Mouse (Mus musculus) midbrain, embryonic 13.5 days (tissue): ENCODE results near the gene A130010J15Rik. TPM values are rescaled to one million over a fixed set of nuclear protein-coding genes. Genes with fewer than 3 reads are reported as not detected.

Source experiments
- ATAC-seq: fragments of 200-750 bp; cut with Nextera tagmentation; 2 replicates; pipeline ENCODE4 v1.8.0; 2017; ENCODE audit warnings: mild to moderate bottlenecking, moderate TSS enrichment, moderate library complexity
- H3K27ac ChIP-seq: fragments of 300-500 bp; sonication (generic); 2 replicates; pipeline ENCODE4 v1.5.1; 2015; ENCODE audit warnings: inconsistent platforms, mild to moderate bottlenecking, moderate library complexity
- H3K27me3 ChIP-seq: fragments of 300-500 bp; sonication (generic); 2 replicates; pipeline ENCODE4 v1.6.1; 2015; ENCODE audit warnings: mild to moderate bottlenecking, inconsistent platforms
- H3K36me3 ChIP-seq: fragments of 300-500 bp; sonication (generic); 2 replicates; pipeline ENCODE4 v1.6.1; 2015; ENCODE audit warnings: mild to moderate bottlenecking, inconsistent platforms
- H3K4me1 ChIP-seq: fragments of 300-500 bp; sonication (generic); replicated peaks from 2 replicates; pipeline ENCODE4 v1.6.1; 2015; ENCODE audit warnings: inconsistent platforms
- H3K4me2 ChIP-seq: fragments of 300-500 bp; sonication (generic); replicated peaks from 2 replicates; pipeline ENCODE4 v1.6.1; 2015; ENCODE audit warnings: moderate library complexity, mild to moderate bottlenecking, inconsistent platforms
- H3K4me3 ChIP-seq: fragments of 300-500 bp; sonication (generic); replicated peaks from 2 replicates; pipeline ENCODE4 v1.5.1; 2015; ENCODE audit warnings: mild to moderate bottlenecking, inconsistent platforms
- H3K9ac ChIP-seq: fragments of 300-500 bp; sonication (generic); replicated peaks from 2 replicates; pipeline ENCODE4 v1.6.1; 2015; ENCODE audit warnings: mild to moderate bottlenecking, inconsistent platforms
- H3K9me3 ChIP-seq: fragments of 300-500 bp; sonication (generic); 2 replicates; pipeline ENCODE4 v1.6.1; 2016; ENCODE audit warnings: mild to moderate bottlenecking, inconsistent platforms
- WGBS: fragments of 180-500 bp; shearing (Covaris S2); methylation state at CpG from one replicate; pipeline ENCODE4 v1.1.7; 2015; 5-methylcytosine and 5-hydroxymethylcytosine counted together
- polyA plus RNA-seq: library from polyadenylated mRNA; unstranded; fragments of >200 nt; fragmentation: Nextera tagmentation; extraction: Ambion mirVana; gene quantifications from 2 replicates; pipeline ENCODE4 v1.2.1, GENCODE M21; 2015

A130010J15Rik gene
- polyA plus RNA-seq, 1 experiment from 2014 or later, result 15.4 TPM

- no peak overlapping the region for H3K4me2 ChIP-seq
- H3K4me3 ChIP-seq, result no peak overlapping the region
- ATAC-seq, result no peak
- H3K9ac ChIP-seq, result no peak overlapping the region
- no peaks in the 10 kb centered on the region for H3K27me3 ChIP-seq
- 43% methylated on average over 2 of the region's 2 CpGs for WGBS
- no peak overlapping the region for H3K27ac ChIP-seq
- no peaks in the 10 kb centered on the region for H3K9me3 ChIP-seq
- no peaks in the 10 kb centered on the region for H3K4me1 ChIP-seq
- H3K36me3 ChIP-seq, result no peaks in the 10 kb centered on the region
Measured at GRCm38 (mm10) chr1:193208178-193208577, 40.3 kb downstream of the A130010J15Rik start.

- WGBS, result 81% methylated on average over 5 of the region's 5 CpGs
- no peaks in the 10 kb centered on the region for H3K36me3 ChIP-seq
- no peaks in the 10 kb centered on the region for H3K27me3 ChIP-seq
- ATAC-seq, result no peak
- H3K4me1 ChIP-seq, result no peaks in the 10 kb centered on the region
- no peak overlapping the region for H3K27ac ChIP-seq
- H3K4me3 ChIP-seq, result no peak overlapping the region
- no peak overlapping the region for H3K9ac ChIP-seq
- H3K9me3 ChIP-seq, result no peaks in the 10 kb centered on the region
- no peak overlapping the region for H3K4me2 ChIP-seq
Measured at GRCm38 (mm10) chr1:193211371-193211770, 43.5 kb downstream of the A130010J15Rik start.

DNA sequence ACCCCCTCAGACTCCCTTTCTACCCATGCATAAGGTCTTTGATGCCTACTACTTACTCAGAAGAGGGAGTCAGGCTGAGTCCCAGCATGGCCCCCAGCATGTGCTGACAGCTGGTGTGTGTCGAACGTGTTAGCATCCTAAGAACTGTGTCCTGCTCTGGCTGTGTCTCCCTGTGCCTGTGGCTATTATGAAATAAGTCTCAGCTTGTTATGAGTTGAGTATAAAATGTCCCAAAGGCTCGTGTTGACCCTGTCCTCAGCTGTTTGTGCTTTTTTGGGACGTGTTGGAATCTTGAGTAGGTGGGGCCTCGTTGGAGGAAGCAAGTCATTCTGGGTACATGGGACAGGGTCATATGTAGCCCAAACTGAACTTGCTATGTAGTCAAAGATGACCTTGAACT lies 46.2 kb downstream of the A130010J15Rik start:
- Histone ChIP-seq H3K27ac (no peak overlapping the region), H3K9ac (no peak overlapping the region), H3K9me3 (no peaks in the 10 kb centered on the region), H3K27me3 (no peaks in the 10 kb centered on the region), H3K4me1 (no peaks in the 10 kb centered on the region), H3K4me3 (no peak overlapping the region), H3K36me3 (no peaks in the 10 kb centered on the region), H3K4me2 (no peak overlapping the region)
- WGBS, result 81% methylated on average over 5 of the region's 5 CpGs
- no peak for ATAC-seq

DNA sequence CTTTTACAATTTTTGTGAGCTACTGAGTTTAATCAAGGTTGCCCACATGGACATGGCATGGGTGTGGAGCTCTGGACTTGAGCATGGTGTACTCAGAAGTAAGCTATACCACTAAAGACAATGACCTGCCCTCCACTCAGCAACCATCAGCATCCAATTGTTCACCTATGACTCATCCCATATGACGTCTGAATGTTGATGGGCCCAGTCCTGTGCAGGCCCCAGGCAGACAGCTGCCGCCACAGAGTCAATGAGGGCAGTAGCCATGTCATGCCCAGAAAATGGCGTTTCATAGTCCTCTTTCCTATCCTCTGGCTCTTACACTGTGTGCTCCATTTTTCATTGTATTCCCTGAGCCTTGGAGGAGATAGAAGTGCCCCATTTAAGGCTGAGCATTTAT lies 48.2 kb downstream of the A130010J15Rik start:
- no peaks in the 10 kb centered on the region for H3K36me3 ChIP-seq
- ATAC-seq, result no peak
- H3K9ac ChIP-seq, result no peak overlapping the region
- WGBS, result 74% methylated on average over 3 of the region's 3 CpGs
- no peak overlapping the region for H3K27ac ChIP-seq
- H3K4me3 ChIP-seq, result no peak overlapping the region
- no peaks in the 10 kb centered on the region for H3K27me3 ChIP-seq
- H3K9me3 ChIP-seq, result no peaks in the 10 kb centered on the region
- no peak overlapping the region for H3K4me2 ChIP-seq
- H3K4me1 ChIP-seq, result no peaks in the 10 kb centered on the region

GRCm38 (mm10) chr1:193220408-193220807 lies 52.6 kb downstream of the A130010J15Rik start:
- no peaks in the 10 kb centered on the region for H3K4me1 ChIP-seq
- H3K9me3 ChIP-seq, result no peaks in the 10 kb centered on the region
- no peak overlapping the region for H3K4me2 ChIP-seq
- no peak overlapping the region for H3K4me3 ChIP-seq
- no peaks in the 10 kb centered on the region for H3K27me3 ChIP-seq
- 72% methylated on average over 5 of the region's 5 CpGs for WGBS
- no peaks in the 10 kb centered on the region for H3K36me3 ChIP-seq
- ATAC-seq, result no peak
- H3K27ac ChIP-seq, result no peak overlapping the region
- H3K9ac ChIP-seq, result no peak overlapping the region

- Histone ChIP-seq H3K9ac (no peak overlapping the region), H3K27ac (no peak overlapping the region), H3K36me3 (no peaks in the 10 kb centered on the region), H3K4me3 (no peak overlapping the region), H3K9me3 (no peaks in the 10 kb centered on the region), H3K4me2 (no peak overlapping the region), H3K4me1 (no peaks in the 10 kb centered on the region), H3K27me3 (no peaks in the 10 kb centered on the region)
- no peak for ATAC-seq
- WGBS, result 24% methylated on average over 3 of the region's 3 CpGs
Measured at GRCm38 (mm10) chr1:193225531-193225930, 57.7 kb downstream of the A130010J15Rik start.

DNA sequence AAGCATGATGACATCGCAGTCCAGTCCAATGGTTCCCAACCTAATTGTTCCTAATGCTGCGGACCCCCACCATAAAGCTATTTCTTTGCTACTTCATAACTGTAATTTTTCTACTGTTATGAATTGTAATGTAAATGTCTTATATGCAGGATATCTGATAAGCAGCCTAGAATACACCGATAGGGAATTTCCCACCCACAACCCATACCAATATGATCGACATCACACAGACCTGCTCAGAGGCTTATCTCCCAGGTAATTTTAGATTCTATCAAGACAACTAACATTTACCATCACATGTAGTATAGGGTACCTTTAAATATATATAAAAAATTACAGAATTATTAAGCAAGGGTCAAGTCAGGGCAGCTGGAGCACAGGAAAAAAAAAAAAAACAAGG lies 58.3 kb downstream of the A130010J15Rik start:
- Histone ChIP-seq H3K36me3 (no peaks in the 10 kb centered on the region), H3K27me3 (no peaks in the 10 kb centered on the region), H3K27ac (no peak overlapping the region), H3K9ac (no peak overlapping the region), H3K4me1 (no peaks in the 10 kb centered on the region), H3K4me2 (no peak overlapping the region), H3K9me3 (no peaks in the 10 kb centered on the region), H3K4me3 (no peak overlapping the region)
- 95% methylated on average over 4 of the region's 4 CpGs for WGBS
- ATAC-seq, result no peak

- no peak overlapping the region for H3K9ac ChIP-seq
- H3K4me1 ChIP-seq, result no peaks in the 10 kb centered on the region
- H3K36me3 ChIP-seq, result no peaks in the 10 kb centered on the region
- no peak for ATAC-seq
- H3K4me3 ChIP-seq, result no peak overlapping the region
- H3K4me2 ChIP-seq, result no peak overlapping the region
- H3K27ac ChIP-seq, result peak overlapping the region; percentile 17; the same call in 1 of the 2 replicates
- no peaks in the 10 kb centered on the region for H3K27me3 ChIP-seq
- WGBS, result 55% methylated on average over 7 of the region's 7 CpGs
- H3K9me3 ChIP-seq, result no peaks in the 10 kb centered on the region
Measured at GRCm38 (mm10) chr1:193226724-193227522, 59.1 kb downstream of the A130010J15Rik start.

Other genes starting within 250 kb of the A130010J15Rik start
- 7.4 and 8.9 TPM in 2 replicates for gene Syt14, start 132.3 kb upstream of the A130010J15Rik start, polyA plus RNA-seq
- 8.7 and 10.2 TPM in 2 replicates for gene Diexf, start 37.8 kb upstream of the A130010J15Rik start, polyA plus RNA-seq
- gene Irf6, start 14.9 kb upstream of the A130010J15Rik start, polyA plus RNA-seq, result 0.62 and 0.74 TPM in 2 replicates
- gene Traf3ip3, start 33.7 kb downstream of the A130010J15Rik start, polyA plus RNA-seq, result 1.1 and 1.2 TPM in 2 replicates
- 0.58 and 0.62 TPM in 2 replicates for gene Lamb3, start 39.7 kb downstream of the A130010J15Rik start, polyA plus RNA-seq
- gene Hsd11b1, start 96.0 kb downstream of the A130010J15Rik start, polyA plus RNA-seq, result not detected in 2 replicates
- 7.7 and 10.2 TPM in 2 replicates for gene G0s2, start 105.2 kb downstream of the A130010J15Rik start, polyA plus RNA-seq
- 42.5 and 43.0 TPM in 2 replicates for gene Camk1g, start 202.3 kb downstream of the A130010J15Rik start, polyA plus RNA-seq